8 mouse cellular contexts compared by ENCODE assay signal in genomic region chr1:170868107-170868904, GRCm38 (mm10). TPM values are rescaled to one million over a fixed set of nuclear protein-coding genes. Genes with fewer than 3 reads are reported as not detected.
DNase-seq lines count a peak whose midpoint lies in the region; ATAC-seq lines count a peak whose summit lies in the region.

No protein-coding gene starts in this region.

- peak overlapping the region; percentile 84 for H3K4me2 ChIP-seq in embryonic facial prominence, embryonic 12.5 days (replicated peaks)
- H3K4me2 ChIP-seq in midbrain, embryonic 12.5 days (replicated peaks) = peak overlapping the region; percentile 93

- WGBS in embryonic facial prominence, embryonic 12.5 days = under 1% methylated on average over 33 of the region's 33 CpGs
- WGBS in limb, embryonic 10.5 days = under 1% methylated on average over 33 of the region's 33 CpGs
- WGBS in midbrain, embryonic 12.5 days = under 1% methylated on average over 33 of the region's 33 CpGs

- no peaks in the 10 kb centered on the region for H3K9me3 ChIP-seq in embryonic facial prominence, embryonic 12.5 days
- no peaks in the 10 kb centered on the region for H3K9me3 ChIP-seq in limb, embryonic 10.5 days (replicated peaks)
- no peaks in the 10 kb centered on the region for H3K9me3 ChIP-seq in midbrain, embryonic 12.5 days

- peak; percentile 76 for ATAC-seq in embryonic facial prominence, embryonic 12.5 days (ENCODE audit: insufficient number of reproducible peaks, insufficient read depth, low FRiP score, low TSS enrichment)
- ATAC-seq in midbrain, embryonic 12.5 days (ENCODE audit: low FRiP score, low read depth) = peak; percentile 87

- peak; percentile 73 for DNase-seq in 3134 (ENCODE audit: extremely low read depth, insufficient read length, low spot score)
- DNase-seq in adrenal gland, postnatal 25 days = peak; percentile 45
- DNase-seq in heart, adult 11 months = peak; percentile 97
- DNase-seq in kidney, adult 11 months = peak; percentile 78
- peak; percentile 83 for DNase-seq in limb, embryonic 10.5 days (ENCODE audit: low spot score)
- peak; percentile 72 for DNase-seq in skeletal muscle tissue, adult 2 months (ENCODE audit: low read depth, low spot score)

- peaks cover 6% of the 10 kb centered on the region; the same call in 1 of the 2 replicates for H3K4me1 ChIP-seq in embryonic facial prominence, embryonic 12.5 days
- peaks cover 8% of the 10 kb centered on the region for H3K4me1 ChIP-seq in limb, embryonic 10.5 days
- peaks cover 11% of the 10 kb centered on the region for H3K4me1 ChIP-seq in midbrain, embryonic 12.5 days

- peak overlapping the region; percentile 75 for H3K9ac ChIP-seq in embryonic facial prominence, embryonic 12.5 days
- H3K9ac ChIP-seq in midbrain, embryonic 12.5 days (replicated peaks) = peak overlapping the region; percentile 70

- H3K4me3 ChIP-seq in embryonic facial prominence, embryonic 12.5 days = peak overlapping the region; percentile 93
- peak overlapping the region; percentile 86 for H3K4me3 ChIP-seq in limb, embryonic 10.5 days
- peak overlapping the region; percentile 73 for H3K4me3 ChIP-seq in midbrain, embryonic 12.5 days

- peaks cover 14% of the 10 kb centered on the region for H3K36me3 ChIP-seq in embryonic facial prominence, embryonic 12.5 days
- H3K36me3 ChIP-seq in limb, embryonic 10.5 days = peaks cover 19% of the 10 kb centered on the region
- no peaks in the 10 kb centered on the region for H3K36me3 ChIP-seq in midbrain, embryonic 12.5 days

- no peak overlapping the region for H3K27ac ChIP-seq in embryonic facial prominence, embryonic 12.5 days
- peak overlapping the region; percentile 79 for H3K27ac ChIP-seq in limb, embryonic 10.5 days
- no peak overlapping the region for H3K27ac ChIP-seq in midbrain, embryonic 12.5 days (replicated peaks)

- no peaks in the 10 kb centered on the region for H3K27me3 ChIP-seq in embryonic facial prominence, embryonic 12.5 days
- H3K27me3 ChIP-seq in limb, embryonic 10.5 days (ENCODE audit: low read depth, poor library complexity, severe bottlenecking) = no peaks in the 10 kb centered on the region
- H3K27me3 ChIP-seq in midbrain, embryonic 12.5 days = no peaks in the 10 kb centered on the region

RNA-seq across cellular contexts. Expression of gene Atf6, which starts 0.7 kb away (rescaled TPM):
- 34.5 and 34.8 TPM in 2 replicates for total RNA-seq in adrenal gland, postnatal 25 days (2021)
- polyA plus RNA-seq in embryonic facial prominence, embryonic 12.5 days (2016; fragmentation: Nextera tagmentation; extraction: Ambion mirVana) = 9.1 TPM in 2 replicates
- polyA plus RNA-seq in limb, embryonic 10.5 days (2016; fragmentation: Nextera tagmentation; extraction: Ambion mirVana) = 7.1 and 8.0 TPM in 2 replicates
- polyA plus RNA-seq in midbrain, embryonic 12.5 days (2016; fragmentation: Nextera tagmentation; extraction: Ambion mirVana) = 9.3 and 10.7 TPM in 2 replicates

RNA-seq across cellular contexts. Expression of gene Gm26620, which starts 16.6 kb away (rescaled TPM):
- 0.55 TPM in 1 of 2 replicates, not detected in the other for total RNA-seq in adrenal gland, postnatal 25 days (2021)
- polyA plus RNA-seq in embryonic facial prominence, embryonic 12.5 days (2016; fragmentation: Nextera tagmentation; extraction: Ambion mirVana) = 0.79 TPM in 1 of 2 replicates, not detected in the other
- 0.49 and 0.58 TPM in 2 replicates for polyA plus RNA-seq in limb, embryonic 10.5 days (2016; fragmentation: Nextera tagmentation; extraction: Ambion mirVana)
- polyA plus RNA-seq in midbrain, embryonic 12.5 days (2016; fragmentation: Nextera tagmentation; extraction: Ambion mirVana) = 0.33 TPM in 1 of 2 replicates, not detected in the other

RNA-seq across cellular contexts. Expression of gene Dusp12, which starts 17.0 kb away (rescaled TPM):
- 18.9 and 19.4 TPM in 2 replicates for total RNA-seq in adrenal gland, postnatal 25 days (2021)
- 44.9 and 48.9 TPM in 2 replicates for polyA plus RNA-seq in embryonic facial prominence, embryonic 12.5 days (2016; fragmentation: Nextera tagmentation; extraction: Ambion mirVana)
- polyA plus RNA-seq in limb, embryonic 10.5 days (2016; fragmentation: Nextera tagmentation; extraction: Ambion mirVana) = 42.8 and 43.7 TPM in 2 replicates
- polyA plus RNA-seq in midbrain, embryonic 12.5 days (2016; fragmentation: Nextera tagmentation; extraction: Ambion mirVana) = 28.7 and 34.6 TPM in 2 replicates

RNA-seq across cellular contexts. Expression of gene Fcrlb, which starts 44.4 kb away (rescaled TPM):
- total RNA-seq in adrenal gland, postnatal 25 days (2021) = not detected in 2 replicates
- polyA plus RNA-seq in embryonic facial prominence, embryonic 12.5 days (2016; fragmentation: Nextera tagmentation; extraction: Ambion mirVana) = not detected in 2 replicates
- not detected in 2 replicates for polyA plus RNA-seq in limb, embryonic 10.5 days (2016; fragmentation: Nextera tagmentation; extraction: Ambion mirVana)
- 0.14 and 0.18 TPM in 2 replicates for polyA plus RNA-seq in midbrain, embryonic 12.5 days (2016; fragmentation: Nextera tagmentation; extraction: Ambion mirVana)

RNA-seq across cellular contexts. Expression of gene Fcrla, which starts 59.1 kb away (rescaled TPM):
- total RNA-seq in adrenal gland, postnatal 25 days (2021) = 0.46 TPM in 1 of 2 replicates, not detected in the other
- not detected in 2 replicates for polyA plus RNA-seq in embryonic facial prominence, embryonic 12.5 days (2016; fragmentation: Nextera tagmentation; extraction: Ambion mirVana)
- polyA plus RNA-seq in limb, embryonic 10.5 days (2016; fragmentation: Nextera tagmentation; extraction: Ambion mirVana) = not detected in 2 replicates
- polyA plus RNA-seq in midbrain, embryonic 12.5 days (2016; fragmentation: Nextera tagmentation; extraction: Ambion mirVana) = not detected in 2 replicates

Comparison
In these comparisons a context has a peak if more than half of its experiments do, and no peak if none do; other contexts are left out.
1. DNase-seq: peak in every context shown above with its lines; median percentile 97 in heart, adult 11 months; 83 in limb, embryonic 10.5 days; 78 in kidney, adult 11 months; 73 in 3134; 72 in skeletal muscle tissue, adult 2 months; 45 in adrenal gland, postnatal 25 days.